Mouse (Mus musculus) hindlimb bud, embryonic 11.5 days (tissue): ENCODE results near the gene Zfp423.

Source experiments
- DNase-seq: peaks from one replicate; pipeline ENCODE4 v3.0.0-alpha.2; 2012; ENCODE audit warnings: low read depth, low spot score; ENCODE audit errors: extremely low spot score

The Zfp423 gene

DNA sequence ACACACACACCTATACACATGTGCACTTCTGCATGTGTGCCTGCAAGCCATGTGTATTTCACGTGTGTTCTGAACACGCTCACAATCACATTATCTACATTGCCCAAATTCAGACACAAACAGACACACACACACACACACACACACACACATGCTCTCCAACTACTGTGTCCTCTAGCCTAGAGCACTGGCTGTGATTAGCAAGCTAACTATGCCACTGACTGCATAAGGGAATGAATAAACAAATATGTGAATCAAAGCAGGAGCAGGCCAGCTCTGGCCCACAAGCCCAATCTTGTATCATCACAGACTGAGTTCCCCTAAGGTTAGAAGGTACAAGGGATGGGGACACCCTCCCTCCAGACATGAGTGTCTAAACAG lies 147.3 kb downstream of the Zfp423 start:
- no peak for DNase-seq

DNA sequence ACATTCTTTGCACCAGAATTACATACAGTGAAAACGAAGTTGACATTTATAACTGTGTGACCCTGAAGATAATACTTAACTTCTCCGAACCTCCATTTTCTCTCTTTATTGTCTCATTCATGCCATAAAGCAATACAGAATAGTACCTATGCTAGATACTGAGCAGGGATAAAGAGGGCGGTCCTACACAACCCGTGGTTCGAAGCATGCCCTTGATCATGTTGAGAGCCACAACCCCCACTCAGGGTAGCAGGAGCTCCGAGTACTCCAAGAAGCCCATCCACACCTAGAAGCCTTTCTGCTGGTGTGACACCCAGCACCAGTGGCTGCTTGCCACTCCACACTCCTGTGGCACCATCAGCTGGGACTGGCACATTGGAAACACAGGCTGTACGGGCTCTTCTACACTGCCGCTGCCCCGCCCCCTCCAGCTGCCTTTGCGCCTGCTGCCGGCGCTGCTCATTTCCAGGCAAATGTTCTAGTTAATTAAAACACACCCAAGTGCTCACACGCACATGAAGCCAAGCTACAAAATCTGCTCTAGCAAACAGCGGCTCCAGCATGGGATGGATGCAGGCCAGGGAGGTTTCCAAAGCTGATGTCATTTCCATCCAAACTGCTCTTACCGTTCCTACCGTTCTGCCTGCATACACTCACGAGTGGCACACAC lies 147.9 kb downstream of the Zfp423 start:
- DNase-seq: no peak

DNA sequence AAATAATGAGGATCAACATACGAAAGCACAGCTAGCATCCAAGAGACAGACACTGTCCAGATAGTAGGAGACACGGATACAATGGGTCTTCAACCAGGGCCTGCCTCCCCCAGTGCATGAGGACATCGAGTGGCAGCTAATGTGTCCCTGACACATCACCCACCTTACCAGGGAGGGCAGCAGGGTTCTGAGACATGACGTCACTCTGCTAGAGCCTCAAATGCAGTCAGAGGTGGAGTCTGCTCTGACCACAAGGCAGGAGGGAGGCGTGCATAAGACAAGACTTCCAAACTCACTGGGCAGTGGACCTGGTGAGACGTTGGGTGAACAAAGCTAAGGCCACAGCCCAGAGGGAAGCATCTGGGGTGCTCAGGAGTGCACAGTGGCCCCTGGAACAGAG lies 148.6 kb downstream of the Zfp423 start:
- DNase-seq: no peak

DNA sequence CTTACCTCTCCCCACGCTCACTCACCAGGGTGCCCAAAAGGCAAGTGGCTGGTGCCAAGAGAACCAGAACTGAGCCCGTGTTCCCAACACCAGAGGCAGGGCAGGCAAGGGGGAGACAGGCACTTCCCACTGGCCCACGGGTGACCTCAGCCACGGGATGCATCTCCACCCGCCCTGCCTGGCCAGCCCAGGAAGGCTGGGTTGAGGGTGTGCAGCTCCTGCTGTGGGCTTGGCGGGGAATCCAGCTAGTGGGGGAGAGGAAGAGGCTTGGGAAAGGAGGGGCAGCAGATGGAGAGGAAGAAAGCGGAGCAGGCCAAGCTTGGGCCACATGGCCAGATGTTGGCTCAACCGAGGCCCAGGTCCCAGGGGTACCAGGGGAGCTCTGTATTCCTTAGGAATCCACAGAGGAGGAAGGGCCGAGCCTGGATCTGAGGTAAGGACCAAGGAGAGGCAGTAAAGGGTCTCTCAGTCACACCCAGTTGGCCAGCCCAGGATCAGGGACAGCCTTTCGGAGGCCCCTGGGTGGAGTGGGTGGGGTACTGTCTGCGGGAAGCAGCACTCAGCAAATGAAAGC lies 155.0 kb downstream of the Zfp423 start:
- no peak for DNase-seq

DNA sequence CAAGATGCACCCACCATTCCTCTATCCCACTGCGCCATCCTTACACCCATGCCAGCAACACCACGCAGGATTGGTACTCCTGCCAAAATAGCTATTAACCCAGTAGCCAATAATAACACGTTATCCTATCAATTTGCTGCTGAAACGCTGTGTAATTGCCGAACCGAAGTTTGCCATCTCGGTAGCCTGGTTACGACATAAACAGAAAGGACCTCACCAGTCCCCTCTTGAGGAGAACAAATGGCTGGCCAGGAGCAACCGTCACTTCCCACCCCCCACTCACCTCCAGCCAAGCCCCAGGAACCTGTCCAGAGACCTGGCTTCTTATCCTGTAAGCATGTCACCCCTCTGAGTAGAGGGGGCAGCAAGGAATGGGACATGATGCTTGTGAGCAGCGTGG lies 156.0 kb downstream of the Zfp423 start:
- DNase-seq: no peak

DNA sequence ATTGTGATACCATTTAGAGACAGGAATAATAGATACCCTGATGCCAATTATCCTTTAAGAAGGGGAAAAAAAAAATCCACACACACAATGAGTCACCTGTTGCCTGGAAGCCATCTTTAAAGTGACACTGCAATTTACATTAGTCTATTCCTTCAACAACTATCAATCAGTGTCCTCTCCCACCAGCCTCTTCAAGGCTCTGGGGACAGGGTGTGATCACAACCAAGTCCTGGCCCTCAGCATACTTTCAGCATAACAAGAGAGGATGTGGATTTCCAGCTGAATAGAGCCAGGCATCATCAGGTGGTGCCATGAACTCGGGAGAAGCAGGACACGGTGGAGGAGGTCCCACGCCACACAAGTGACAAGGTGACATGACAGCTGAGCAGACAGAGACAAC lies 156.8 kb downstream of the Zfp423 start:
- no peak for DNase-seq

DNA sequence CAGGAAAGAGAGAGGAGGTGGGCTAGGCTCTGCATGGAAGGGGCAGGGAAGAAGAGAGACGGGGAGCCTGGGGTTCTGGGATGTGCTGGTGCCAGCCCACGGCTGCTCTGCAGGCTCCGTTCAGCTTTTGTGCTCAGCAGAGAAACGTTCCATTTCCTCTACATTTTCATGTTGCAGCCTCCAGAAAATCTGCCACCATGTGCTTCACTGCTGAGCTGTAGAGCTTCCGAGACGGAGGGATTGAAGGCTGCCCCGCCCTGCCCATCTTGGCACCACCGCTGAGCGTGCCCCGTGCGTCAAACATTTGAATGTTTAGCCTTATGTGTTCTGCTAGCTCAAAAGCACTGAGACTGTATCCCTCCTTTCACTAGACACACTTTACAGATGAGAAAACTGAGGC lies 159.3 kb downstream of the Zfp423 start:
- DNase-seq: no peak

DNA sequence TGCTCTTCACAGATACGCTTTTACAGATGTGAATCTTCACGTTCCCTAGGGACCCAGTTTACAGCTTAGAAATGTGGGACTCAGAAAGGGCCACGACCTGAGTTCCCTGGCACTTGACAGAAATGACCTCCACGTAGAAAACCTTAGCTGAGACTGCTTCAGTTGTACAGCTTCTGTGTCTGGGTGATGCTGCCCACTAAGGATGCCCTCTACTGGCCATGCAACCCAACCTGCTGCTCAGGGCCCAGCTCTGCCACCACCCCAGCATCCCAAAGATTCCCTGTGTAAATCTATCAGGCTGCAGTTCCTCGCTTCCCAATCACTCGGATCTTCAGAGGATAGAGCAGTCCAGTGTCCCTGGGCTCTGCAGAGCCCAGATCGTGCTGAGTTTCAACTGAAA lies 163.2 kb downstream of the Zfp423 start:
- DNase-seq: no peak

DNA sequence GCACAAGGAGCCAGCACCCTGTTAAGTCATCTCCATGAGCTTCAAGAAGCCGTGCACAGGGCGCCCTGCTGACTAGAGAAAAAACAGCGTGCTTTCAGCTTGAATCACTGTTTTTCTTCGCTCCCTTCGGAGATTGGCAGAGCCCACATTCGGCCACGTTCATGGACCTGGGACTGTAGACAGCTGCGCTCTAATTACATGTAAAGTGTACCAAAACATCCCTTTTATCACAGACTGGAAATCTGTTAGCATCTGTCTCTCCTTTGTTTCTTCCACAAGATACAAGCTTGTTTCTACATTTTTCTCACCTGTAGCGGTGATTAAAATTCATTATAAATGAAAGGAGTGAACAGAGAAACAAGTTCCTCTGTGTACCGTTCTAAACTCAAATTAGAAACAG lies 164.8 kb downstream of the Zfp423 start:
- DNase-seq: no peak

DNA sequence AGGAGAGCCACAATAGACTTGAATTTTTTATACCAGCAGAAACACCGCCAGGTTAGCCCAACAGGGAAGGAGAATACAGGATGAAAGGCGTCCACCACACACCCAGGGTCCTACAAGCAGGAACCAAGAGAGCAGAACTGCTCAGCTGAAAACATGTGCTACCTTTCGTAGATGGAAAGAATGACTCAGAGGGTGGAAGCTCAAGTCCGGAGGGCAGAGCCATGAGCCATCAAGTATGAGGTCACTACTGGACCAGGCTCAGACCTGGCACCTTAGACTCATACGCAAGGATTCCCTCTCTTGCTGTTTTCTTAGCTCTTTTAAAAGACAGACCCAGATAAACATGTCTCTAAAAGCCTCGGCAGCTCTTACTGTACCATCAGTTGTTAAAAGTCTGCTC lies 168.3 kb downstream of the Zfp423 start:
- DNase-seq: no peak

DNA sequence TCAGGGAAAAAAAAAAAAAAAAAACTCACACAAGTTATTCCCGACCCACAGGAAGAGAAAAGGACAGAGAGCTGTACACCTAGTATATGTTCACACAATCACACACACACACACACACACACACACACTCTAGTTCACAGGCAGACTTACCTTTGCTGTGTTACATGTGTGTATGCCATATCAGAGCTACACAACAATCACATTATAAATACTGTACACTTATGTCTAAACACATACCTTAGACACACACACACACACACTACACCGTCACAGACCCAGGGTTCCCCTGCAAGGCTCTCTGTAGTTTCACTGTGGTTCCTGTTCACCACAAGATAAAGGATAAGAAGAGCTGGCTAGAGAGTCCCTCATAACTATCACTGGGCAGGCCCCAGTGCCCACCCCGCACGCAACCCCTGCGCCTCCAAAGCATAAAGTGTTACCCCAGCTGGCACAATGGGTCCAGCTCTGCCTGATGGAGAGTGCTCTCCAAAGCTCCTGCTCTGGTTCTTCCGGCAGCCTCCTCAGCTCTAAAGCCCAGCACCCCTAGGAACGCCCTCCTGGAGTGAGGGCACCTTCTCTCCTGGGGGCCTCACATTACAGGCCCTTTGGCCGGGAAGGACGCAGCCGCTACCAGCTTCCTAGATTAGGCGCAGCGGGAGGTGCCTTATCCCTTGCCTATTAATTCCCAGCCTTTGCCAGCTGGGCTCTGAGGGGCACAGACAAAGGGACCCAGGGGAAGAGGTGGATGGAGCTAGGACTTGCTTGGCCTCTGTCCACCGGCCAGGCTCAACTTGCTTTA lies 174.6 kb downstream of the Zfp423 start:
- DNase-seq: no peak

DNA sequence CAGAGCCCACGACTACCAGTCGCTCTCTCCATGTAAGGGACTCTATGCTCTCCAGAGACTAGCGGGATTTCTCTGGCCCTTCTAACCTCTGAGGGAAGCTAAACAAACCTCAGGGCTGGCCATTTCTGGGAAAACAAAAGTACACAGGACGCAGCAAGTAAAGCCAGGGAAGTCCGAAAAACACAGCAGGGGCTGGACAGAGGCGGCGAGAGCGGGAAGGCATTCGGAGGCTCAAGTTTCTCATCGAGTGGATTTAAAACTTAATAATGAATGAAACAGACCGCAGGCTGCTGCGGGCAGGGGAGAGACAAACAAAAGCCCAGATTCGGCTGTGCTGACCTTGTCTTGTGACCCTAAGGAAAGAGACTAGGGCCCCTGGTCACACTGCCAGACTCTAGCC lies 175.2 kb downstream of the Zfp423 start:
- DNase-seq: no peak

DNA sequence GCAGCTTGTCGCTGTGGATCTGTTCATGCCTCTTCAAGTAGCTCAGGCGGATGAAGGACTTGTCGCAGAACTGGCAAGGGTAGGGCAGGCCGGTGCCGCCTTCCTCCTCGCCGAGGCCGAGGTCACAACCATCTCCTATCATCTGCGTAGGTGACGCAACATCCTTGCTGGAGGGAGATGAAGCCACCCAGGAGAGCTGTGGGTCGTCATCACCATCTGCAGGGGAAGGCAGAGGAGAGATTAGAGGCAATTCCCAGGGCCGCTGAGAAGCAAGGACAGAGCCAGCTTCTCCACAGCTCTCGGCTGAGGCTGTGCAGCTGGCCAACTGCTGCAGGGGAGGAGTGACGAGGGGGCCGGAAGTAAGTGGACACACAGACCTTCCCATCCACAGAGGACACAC lies 176.2 kb downstream of the Zfp423 start:
- no peak for DNase-seq

DNA sequence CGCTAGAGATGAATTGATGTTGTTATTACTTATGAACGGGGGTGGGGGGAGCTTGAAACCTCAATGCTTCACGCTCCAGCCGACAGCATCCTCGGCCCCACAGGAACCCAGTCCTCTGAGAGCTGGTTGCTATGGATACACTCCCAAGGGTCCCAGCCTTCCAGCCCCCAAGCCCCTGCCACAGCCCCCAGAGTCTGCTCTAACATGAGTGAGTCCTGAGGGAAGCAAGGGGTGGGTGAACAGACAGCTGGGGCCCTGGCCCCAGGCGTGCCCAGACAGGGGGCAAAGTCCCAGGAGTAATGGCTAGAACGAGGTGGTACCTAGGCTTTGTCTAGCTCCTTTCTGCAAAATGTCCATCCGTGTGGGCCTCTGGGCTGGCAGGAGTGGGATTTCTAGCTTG lies 181.8 kb downstream of the Zfp423 start:
- no peak for DNase-seq

DNA sequence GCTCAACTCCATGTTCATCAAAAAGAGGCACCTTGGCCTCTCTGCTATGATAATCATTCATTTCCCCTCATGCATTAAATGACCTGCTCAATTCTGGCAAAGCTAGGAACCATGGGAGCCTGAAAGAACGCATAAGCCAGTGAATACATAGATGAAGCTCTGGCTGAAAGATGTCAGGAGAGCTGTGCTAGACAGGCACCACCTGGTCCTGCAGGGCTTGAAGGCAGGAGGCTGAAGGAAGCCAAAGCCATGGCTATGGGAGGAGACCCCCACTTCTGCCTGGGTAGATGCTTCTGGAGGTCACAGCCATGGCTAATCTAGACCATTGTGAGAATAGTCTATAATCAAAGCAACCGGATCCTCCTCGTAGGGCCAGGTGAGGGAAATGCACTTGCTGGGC lies 183.5 kb downstream of the Zfp423 start:
- DNase-seq: no peak

DNA sequence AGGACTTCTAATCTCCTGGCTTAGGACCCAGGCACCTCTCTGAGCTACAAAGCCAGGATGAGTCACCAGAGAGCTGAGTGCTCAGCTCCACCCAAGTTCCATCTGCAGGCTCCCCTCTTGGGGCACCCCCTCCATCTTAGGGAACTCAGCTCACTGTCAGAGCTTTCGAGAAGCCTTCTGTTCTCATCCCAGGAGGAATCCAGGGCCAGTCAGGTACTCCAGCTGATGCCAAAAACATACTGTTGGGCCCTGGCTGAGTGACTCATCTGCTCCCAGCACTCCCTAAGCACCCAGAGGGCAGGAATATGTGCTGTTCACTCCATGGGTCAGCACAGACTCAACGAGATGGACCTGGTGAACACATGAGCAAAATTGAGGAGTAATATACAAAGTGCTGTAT lies 184.4 kb downstream of the Zfp423 start:
- no peak for DNase-seq

DNA sequence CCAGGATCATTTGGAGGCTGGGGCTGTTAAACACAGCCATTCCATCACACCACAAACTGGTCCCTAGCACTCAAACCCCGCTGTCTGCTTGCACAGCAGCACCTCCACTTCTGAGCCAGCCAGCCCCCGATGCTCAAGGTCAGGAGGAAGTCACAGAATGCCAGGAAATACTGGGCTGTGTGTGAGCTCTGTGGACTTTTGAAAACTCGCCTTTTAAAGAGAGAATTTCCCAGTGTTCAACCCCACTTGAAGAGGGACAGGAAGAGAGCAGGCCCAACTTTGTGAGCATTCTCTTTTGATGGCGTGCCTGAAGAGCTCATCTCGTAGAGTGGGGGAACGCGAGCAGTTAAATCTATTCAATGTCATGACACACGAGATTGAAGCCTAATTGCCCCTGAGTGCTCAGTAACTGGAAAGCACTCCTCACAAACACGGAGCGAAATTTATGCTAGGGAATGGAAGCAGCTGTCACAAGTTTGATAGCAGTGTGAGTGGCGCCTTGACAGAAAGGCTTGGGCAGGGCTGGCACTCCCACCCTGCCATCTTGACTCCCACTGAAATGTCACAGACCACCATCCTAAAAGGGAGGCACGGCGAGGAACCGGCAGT lies 186.4 kb downstream of the Zfp423 start:
- DNase-seq: no peak

DNA sequence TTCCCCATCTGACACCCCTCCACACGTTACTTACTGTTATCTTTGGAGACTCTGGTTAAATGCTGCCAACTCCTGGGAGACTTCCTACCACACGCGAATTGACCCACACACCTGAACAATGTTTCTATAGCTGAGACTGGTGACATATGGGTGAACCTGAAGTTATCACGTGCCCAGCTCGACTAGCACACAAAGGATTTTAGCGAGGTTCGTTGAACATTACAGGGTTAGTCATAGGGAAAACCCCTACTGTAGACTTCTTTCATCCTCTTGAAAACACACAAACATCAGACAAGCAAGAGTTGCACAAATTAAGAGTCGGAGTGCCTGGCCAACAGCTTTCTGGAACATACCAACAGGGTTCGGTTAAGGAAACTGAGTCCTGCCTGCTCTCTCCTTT lies 191.5 kb downstream of the Zfp423 start:
- DNase-seq: no peak

DNA sequence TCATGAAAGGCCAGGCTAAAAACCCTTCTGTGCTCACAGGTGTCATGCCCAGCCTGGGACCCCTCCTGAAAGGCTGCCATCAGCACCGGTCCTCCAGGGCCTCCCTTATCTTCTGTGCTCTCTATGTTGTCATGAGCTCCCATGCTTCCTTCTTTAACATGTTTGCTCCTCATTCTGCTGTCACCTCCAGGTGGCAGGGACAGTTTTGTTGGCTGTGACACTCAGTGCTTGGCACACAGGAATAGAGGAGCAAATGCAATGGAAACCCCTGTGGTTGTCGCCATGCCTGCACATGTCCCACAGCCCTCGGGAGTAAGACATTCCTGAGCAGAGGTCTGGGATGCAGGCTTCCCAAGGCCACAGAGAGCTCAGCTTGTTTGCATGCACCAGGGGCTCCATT lies 194.1 kb downstream of the Zfp423 start:
- no peak for DNase-seq

DNA sequence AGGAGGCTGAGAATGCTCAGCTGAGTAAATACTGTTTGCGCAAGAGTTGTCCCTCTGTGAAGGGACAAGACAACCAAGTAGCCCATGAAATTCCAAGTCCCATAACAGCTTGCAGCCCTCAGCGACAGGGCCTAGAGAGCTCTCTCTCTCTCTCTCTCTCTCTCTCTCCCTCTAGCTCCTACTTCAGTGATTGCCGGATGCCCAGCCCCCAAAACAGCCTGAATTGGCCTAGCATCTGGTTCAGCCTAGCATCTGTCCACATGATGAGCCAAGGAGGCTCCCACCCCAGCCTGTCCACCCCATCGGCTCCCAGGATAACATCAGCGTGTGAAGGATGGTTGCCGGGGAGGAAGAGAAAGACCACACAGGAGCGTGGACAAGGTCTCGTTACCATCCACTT lies 200.6 kb downstream of the Zfp423 start:
- DNase-seq: no peak

DNA sequence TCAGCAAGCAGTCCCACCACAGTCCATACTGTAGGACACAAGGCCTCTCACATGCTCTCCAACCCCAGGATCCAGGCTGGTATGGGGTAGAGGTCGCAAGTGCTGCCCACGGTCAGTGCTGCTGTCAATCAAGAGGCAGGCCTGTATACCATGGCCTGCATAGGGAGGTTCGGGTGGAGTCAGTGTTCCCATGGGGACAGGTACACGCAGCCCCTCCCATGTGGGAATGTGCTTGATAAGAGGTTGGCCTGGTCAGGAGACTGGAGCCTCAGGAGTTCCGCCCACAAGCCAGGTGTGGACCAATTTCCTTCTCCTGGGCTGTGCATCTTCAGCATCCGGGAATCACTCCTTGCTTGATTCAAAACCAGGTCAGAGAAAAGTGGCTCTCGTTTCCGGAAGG lies 204.5 kb downstream of the Zfp423 start:
- no peak for DNase-seq

DNA sequence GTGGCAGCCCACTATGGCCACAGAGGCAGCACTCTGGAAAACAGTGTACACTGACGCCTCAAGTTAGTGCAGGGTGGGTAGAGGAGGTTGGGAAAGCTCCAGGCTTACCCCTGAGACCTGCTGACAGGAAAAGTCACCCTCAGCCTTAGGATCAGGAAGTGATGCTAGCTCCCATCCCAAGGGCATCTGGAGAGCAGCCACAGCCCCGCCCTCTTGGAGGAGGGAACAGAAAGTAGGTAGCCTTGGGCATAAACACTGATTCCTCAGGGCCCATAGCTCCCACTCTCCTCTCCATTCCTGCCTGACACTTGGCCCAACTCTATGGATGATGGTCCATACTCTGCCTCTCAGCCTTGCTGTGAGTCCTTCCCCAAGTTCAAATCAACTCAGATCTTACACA lies 205.8 kb downstream of the Zfp423 start:
- DNase-seq: no peak
